8 mouse cellular contexts compared by ENCODE assay signal in the genomic region with DNA sequence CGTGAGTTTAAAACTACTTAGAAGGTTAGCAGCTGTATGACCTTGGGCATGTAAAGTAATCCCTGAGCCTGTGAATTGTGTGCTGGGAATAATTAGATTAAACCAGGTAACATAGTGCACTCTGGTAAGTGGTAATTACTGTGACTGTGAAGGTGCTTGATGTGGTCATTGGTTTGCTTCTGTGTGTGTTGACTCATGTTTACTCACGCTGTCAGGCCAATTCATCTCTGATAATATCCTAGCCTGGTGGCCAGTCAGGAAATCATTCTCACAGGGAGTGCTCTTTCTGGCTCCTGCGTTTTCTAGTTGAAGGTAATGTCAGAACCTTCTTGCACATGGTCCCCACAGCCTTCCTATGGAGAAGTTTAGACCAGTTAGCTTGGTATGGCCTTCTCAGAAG. TPM values are rescaled to one million over a fixed set of nuclear protein-coding genes. Genes with fewer than 3 reads are reported as not detected.
DNase-seq lines count a peak whose midpoint lies in the region; ATAC-seq and TF ChIP-seq lines count a peak whose summit lies in the region.

No protein-coding gene starts in this region.

- TF ChIP-seq POLR2A in liver, adult 2 months (IDR thresholded peaks at IDR 0.05; ENCODE audit: extremely low read depth, insufficient read depth, low read length), result no peak

- TF ChIP-seq CTCF in liver, adult 2 months (IDR thresholded peaks at IDR 0.05; ENCODE audit: low read depth, low read length), result no peak

- peak overlapping the region; percentile 91; the same call in 1 of the 2 replicates for H3K27ac ChIP-seq in liver, adult 2 months (replicated peaks; ENCODE audit: insufficient read depth, low read depth, low read length)
- H3K27ac ChIP-seq in brown adipose tissue, adult 24 weeks (replicated peaks; ENCODE audit: low read depth, low read length), result peak overlapping the region; percentile 96
- no peak overlapping the region for H3K27ac ChIP-seq in hindbrain, embryonic 14.5 days
- H3K27ac ChIP-seq in midbrain, embryonic 16.5 days (ENCODE audit: low read length), result no peak overlapping the region

- 0% methylated on average over 3 of the region's 3 CpGs for WGBS in liver, adult 2 months
- 35% methylated on average over 3 of the region's 3 CpGs for WGBS in hindbrain, embryonic 14.5 days
- WGBS in midbrain, embryonic 16.5 days, result 31% methylated on average over 3 of the region's 3 CpGs

- peak; percentile 61 for DNase-seq in liver, adult 2 months (ENCODE audit: extremely low read depth, low read depth, low spot score)
- no peak for DNase-seq in liver
- DNase-seq in hindbrain, embryonic 14.5 days (ENCODE audit: low spot score), result no peak
- no peak for DNase-seq in ovary, postnatal 10 days (ENCODE audit: low spot score)
- no peak for DNase-seq in frontal cortex, postnatal 14 days (ENCODE audit: low spot score in 2 of 2)
- DNase-seq in gastrocnemius, adult 8-10 months (ENCODE audit: low spot score in 2 of 2), result no peak

- H3K27me3 ChIP-seq in liver, adult 2 months (ENCODE audit: control insufficient read depth, insufficient read depth, low read length), result no peaks in the 10 kb centered on the region
- 0 out of 2 replicates have a peak, but pooled peaks cover 5% of the 10 kb centered on the region for H3K27me3 ChIP-seq in hindbrain, embryonic 14.5 days (ENCODE audit: control insufficient read depth, insufficient read depth, low read length)
- no peaks in the 10 kb centered on the region for H3K27me3 ChIP-seq in midbrain, embryonic 16.5 days (ENCODE audit: control insufficient read depth, insufficient read depth, low read depth, low read length)

- peaks cover 12% of the 10 kb centered on the region for H3K4me1 ChIP-seq in liver, adult 2 months (ENCODE audit: control insufficient read depth, insufficient read depth, low read length)
- 0 out of 2 replicates have a peak, but pooled peaks cover 2% of the 10 kb centered on the region for H3K4me1 ChIP-seq in brown adipose tissue, adult 24 weeks (ENCODE audit: control insufficient read depth, insufficient read depth, insufficient read length, low read length)
- peaks cover 15% of the 10 kb centered on the region for H3K4me1 ChIP-seq in hindbrain, embryonic 14.5 days (replicated peaks; ENCODE audit: control insufficient read depth, insufficient read depth, low read length)
- peaks cover 23% of the 10 kb centered on the region for H3K4me1 ChIP-seq in midbrain, embryonic 16.5 days (ENCODE audit: control insufficient read depth, insufficient read depth, low read length)

- no peak for ATAC-seq in hindbrain, embryonic 14.5 days (ENCODE audit: low FRiP score)
- no peak for ATAC-seq in midbrain, embryonic 16.5 days

- H3K4me3 ChIP-seq in liver, adult 2 months (ENCODE audit: insufficient read depth, low read depth, low read length), result peak overlapping the region; percentile 97
- H3K4me3 ChIP-seq in brown adipose tissue, adult 24 weeks (ENCODE audit: insufficient read depth, low read depth, low read length), result peak overlapping the region; percentile 100
- peak overlapping the region; percentile 70 for H3K4me3 ChIP-seq in hindbrain, embryonic 14.5 days (replicated peaks; ENCODE audit: low read length)
- peak overlapping the region; percentile 88 for H3K4me3 ChIP-seq in midbrain, embryonic 16.5 days (ENCODE audit: low read depth, low read length)

- peak overlapping the region; percentile 90 for H3K4me2 ChIP-seq in hindbrain, embryonic 14.5 days (replicated peaks)
- peak overlapping the region; percentile 83 for H3K4me2 ChIP-seq in midbrain, embryonic 16.5 days (ENCODE audit: low read length)

- no peaks in the 10 kb centered on the region for H3K9me3 ChIP-seq in hindbrain, embryonic 14.5 days (ENCODE audit: control insufficient read depth, low read length)
- no peaks in the 10 kb centered on the region for H3K9me3 ChIP-seq in midbrain, embryonic 16.5 days (replicated peaks; ENCODE audit: control insufficient read depth, low read length, poor library complexity, severe bottlenecking)

- peaks cover 26% of the 10 kb centered on the region for H3K79me2 ChIP-seq in liver, adult 2 months (ENCODE audit: control insufficient read depth, insufficient read depth, low read length)

- H3K9ac ChIP-seq in liver, adult 2 months (ENCODE audit: low read depth, low read length), result peak overlapping the region; percentile 98
- H3K9ac ChIP-seq in hindbrain, embryonic 14.5 days, result peak overlapping the region; percentile 79
- peak overlapping the region; percentile 93 for H3K9ac ChIP-seq in midbrain, embryonic 16.5 days (ENCODE audit: low read depth, low read length)

- H3K36me3 ChIP-seq in liver, adult 2 months (ENCODE audit: control insufficient read depth, insufficient read depth, low read length), result peaks cover 10% of the 10 kb centered on the region; the same call in 1 of the 2 replicates
- H3K36me3 ChIP-seq in hindbrain, embryonic 14.5 days (replicated peaks; ENCODE audit: control insufficient read depth, insufficient read depth), result peaks cover 24% of the 10 kb centered on the region
- H3K36me3 ChIP-seq in midbrain, embryonic 16.5 days (ENCODE audit: control insufficient read depth, insufficient read depth, low read length), result no peaks in the 10 kb centered on the region; the same call in 1 of the 2 replicates

RNA-seq across cellular contexts. Expression of gene Kdm5c, which starts 1.3 kb away (rescaled TPM):
- total RNA-seq in liver, adult 2 months (2014; rRNA removed), result 22.1 and 25.2 TPM in 2 replicates
- 49.0 and 65.5 TPM in 2 replicates for polyA plus RNA-seq in liver, adult 2 months (2012; rRNA removed)
- polyA plus RNA-seq in brown adipose tissue, adult 24 weeks (2012; ENCODE audit: insufficient read depth, insufficient read length, missing spikeins), result 25.2 and 33.0 TPM in 2 replicates
- 24.6 and 25.1 TPM in 2 replicates for polyA plus RNA-seq in hindbrain, embryonic 14.5 days (2014; fragmentation: Nextera tagmentation; extraction: Ambion mirVana)
- 33.4 and 36.6 TPM in 2 replicates for polyA plus RNA-seq in midbrain, embryonic 16.5 days (2015; fragmentation: Nextera tagmentation; extraction: Ambion mirVana)
- 10 to 100 TPM; 17.0 to 30.6 (median 23.6) TPM for total RNA-seq in gastrocnemius, adult 8-10 months (2022)

Comparison
In these comparisons a context has a peak if more than half of its experiments do, and no peak if none do; other contexts are left out.
1. H3K27ac ChIP-seq: peak in liver, adult 2 months (single experiment) and brown adipose tissue, adult 24 weeks (single experiment); none in hindbrain, embryonic 14.5 days (single experiment) and midbrain, embryonic 16.5 days (single experiment).
2. Peak in every context shown above with its lines, with median percentiles within 50 percentile points of each other: H3K4me3 ChIP-seq and H3K9ac ChIP-seq.